Mouse (Mus musculus): ENCODE measurements around the gene Chia1.
A peak's percentile ranks its signal among the peaks of the same experiment; 100 is the strongest.
"Not testable (repeated sequence)": the region's sequence is repeated elsewhere in the genome, so short reads cannot be mapped to it uniquely, and the experiment has no call there.

Chia1 gene

GRCm38 (mm10) chr3:106112929-106113328, at the start of gene Chia1:
Gene Chia1 (plus strand): TSS chr3:106113229.
- no peak for DNase-seq (ENCODE audit: low spot score)

GRCm38 (mm10) chr3:106067707-106068106, 45.3 kb upstream of the Chia1 start:
- not testable (repeated sequence) for DNase-seq (ENCODE audit: low spot score)

GRCm38 (mm10) chr3:106070994-106071393, 42.0 kb upstream of the Chia1 start:
- DNase-seq (ENCODE audit: low spot score): no peak

GRCm38 (mm10) chr3:106074824-106075223, 38.2 kb upstream of the Chia1 start:
- DNase-seq (ENCODE audit: low spot score): no peak

DNA sequence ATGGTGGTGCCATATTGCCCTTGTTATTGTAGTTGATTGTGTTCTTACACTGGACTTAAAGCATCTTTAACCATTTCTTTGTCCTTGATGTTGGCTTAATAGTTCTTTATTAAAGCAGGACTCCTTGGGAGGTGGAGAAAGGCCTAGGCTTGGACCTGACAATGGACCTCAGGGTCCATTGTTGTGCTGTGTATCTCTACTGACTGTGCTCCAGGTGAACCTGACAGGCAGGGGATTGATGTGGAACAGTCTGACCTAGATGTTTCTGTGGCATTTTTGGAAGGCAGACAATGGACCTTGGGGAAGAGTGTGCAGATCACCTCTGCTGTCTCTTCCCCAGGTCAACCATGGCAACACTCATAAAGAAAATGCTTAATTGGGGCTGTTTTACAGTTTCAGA, 14.0 kb downstream of the Chia1 start:
- DNase-seq (ENCODE audit: low spot score): no peak

DNA sequence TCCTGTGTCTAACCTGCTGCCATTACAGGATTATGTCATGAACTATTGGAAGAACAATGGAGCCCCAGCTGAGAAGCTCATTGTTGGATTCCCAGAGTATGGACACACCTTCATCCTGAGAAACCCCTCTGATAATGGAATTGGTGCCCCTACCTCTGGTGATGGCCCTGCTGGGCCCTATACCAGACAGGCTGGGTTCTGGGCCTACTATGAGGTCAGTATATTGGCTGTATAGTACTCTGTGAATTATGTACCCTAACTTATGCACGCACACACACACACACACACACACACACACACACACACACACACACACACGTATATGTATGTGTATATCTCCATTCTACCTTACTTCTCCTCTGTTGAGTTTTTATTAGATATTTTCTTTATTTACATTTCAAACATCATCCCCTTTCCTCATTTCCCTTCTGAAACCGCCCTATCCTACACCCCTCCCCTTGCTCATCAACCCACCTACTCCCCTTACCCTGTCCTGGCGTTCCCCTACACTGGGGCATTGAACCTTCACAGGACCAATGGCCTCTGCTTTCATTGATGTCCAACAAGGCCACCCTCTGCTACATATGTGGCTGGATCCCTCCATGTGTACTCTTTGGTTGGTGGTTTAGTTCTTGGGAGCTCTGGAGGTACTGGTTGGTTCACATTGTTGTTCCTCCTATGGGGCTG, 15.9 kb downstream of the Chia1 start:
- no peak for DNase-seq (ENCODE audit: low spot score)

DNA sequence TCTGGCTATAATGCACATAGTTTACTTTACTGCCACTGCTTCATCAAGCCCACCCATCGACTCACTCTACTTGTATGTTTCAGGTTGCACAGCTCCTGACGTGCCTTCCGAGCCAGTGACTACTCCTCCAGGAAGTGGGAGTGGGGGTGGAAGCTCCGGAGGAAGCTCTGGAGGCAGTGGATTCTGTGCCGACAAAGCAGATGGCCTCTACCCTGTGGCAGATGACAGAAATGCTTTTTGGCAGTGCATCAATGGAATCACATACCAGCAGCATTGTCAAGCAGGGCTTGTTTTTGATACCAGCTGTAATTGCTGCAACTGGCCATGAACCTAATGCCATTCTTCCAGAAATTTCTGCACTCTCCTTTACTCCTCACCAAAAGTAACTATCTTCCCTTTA, 18.7 kb downstream of the Chia1 start:
- peak; percentile 95 for DNase-seq (ENCODE audit: low spot score)

- DNase-seq (ENCODE audit: low spot score): no peak
These were observed 31.1 kb downstream of the Chia1 start for GRCm38 (mm10) chr3:106144081-106144480.

- no peak for DNase-seq (ENCODE audit: low spot score)
These were observed 41.4 kb downstream of the Chia1 start for GRCm38 (mm10) chr3:106154413-106154812.

DNA sequence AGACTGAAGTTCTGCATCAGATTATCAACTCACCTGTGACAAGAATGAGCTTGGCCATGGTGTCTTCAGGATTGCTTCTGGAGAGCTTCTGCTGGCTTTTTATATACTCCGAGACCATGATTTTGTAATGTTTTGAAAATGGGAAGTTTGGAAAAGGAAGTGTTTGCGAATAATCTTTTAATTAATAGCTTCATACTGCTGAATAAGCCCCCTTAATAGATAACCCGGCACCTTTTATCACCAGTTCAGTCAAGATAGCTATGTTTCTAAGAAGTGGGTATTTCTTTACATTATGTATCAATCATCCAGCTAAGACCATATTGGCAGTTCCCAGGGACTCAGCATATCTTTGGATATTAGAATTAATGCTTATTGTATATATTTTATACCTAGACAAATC, 54.4 kb downstream of the Chia1 start, which contains the start of gene Chil3:
Gene Chil3 (minus strand): TSS at position 101 of the 400 bp plus-strand sequence.
- no peak for DNase-seq (ENCODE audit: low spot score)

- no peak for DNase-seq (ENCODE audit: low spot score)
These were observed 57.6 kb downstream of the Chia1 start for GRCm38 (mm10) chr3:106170522-106171053.

- DNase-seq (ENCODE audit: low spot score): no peak
These were observed 58.2 kb downstream of the Chia1 start for GRCm38 (mm10) chr3:106171135-106171731.

- not testable (repeated sequence) for DNase-seq (ENCODE audit: low spot score)
These were observed 59.5 kb downstream of the Chia1 start for GRCm38 (mm10) chr3:106172506-106172905.

- DNase-seq (ENCODE audit: low spot score): not testable (repeated sequence)
These were observed 61.9 kb downstream of the Chia1 start for GRCm38 (mm10) chr3:106174971-106175370.

DNA sequence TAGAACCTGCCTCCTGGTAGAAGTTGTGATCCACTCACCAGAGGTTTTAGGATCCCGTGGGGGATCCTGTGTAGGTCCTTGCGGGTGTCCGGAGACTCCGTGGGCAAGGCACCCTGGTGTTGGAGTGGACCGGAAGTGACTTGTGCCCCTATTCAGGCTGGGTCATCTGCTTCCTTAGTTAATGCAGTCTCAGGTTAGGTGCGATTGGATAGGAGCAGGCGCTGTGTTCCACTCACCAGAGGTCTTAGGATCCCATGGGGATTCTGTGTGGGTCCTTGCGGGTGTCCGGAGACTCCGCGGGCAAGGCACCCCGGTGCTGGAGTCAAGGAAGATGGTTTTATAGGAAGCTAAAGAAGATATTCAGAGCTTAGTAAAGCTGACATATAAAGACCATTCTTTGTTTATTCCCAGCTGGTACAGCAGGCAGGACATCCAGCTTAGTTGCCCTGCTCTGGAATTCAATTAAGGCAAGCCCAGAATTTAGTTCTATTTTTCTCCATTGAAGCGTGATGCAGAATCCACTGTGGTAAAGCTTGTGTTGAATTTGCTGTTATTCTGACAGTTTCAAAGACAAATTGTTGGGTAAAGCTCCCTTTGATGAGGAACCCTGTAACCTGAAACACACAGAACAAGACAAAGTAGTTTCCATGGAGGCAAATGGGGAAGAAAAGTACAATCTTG, 64.6 kb downstream of the Chia1 start:
- no peak for DNase-seq (ENCODE audit: low spot score)
